Mouse (Mus musculus) kidney, postnatal 0 days (tissue): ENCODE data around the gene Ankle2. TPM values are rescaled to one million over a fixed set of nuclear protein-coding genes. Genes with fewer than 3 reads are reported as not detected.
A peak's percentile ranks its signal among the peaks of the same experiment; 100 is the strongest.

Source experiments
- ATAC-seq: fragments of 200-750 bp; cut with Nextera tagmentation; replicated peaks from 2 replicates; pipeline ENCODE4 v1.8.0; 2017; ENCODE audit warnings: low read depth, moderate number of reproducible peaks, moderate TSS enrichment, moderate library complexity; ENCODE audit not compliant: low FRiP score
- DNase-seq: peaks from one replicate; pipeline ENCODE4 v3.0.0-alpha.2; 2016; ENCODE audit warnings: low spot score
- H3K27ac ChIP-seq: fragments of 300-500 bp; sonication (generic); 2 replicates; pipeline ENCODE4 v1.5.1; 2014; ENCODE audit warnings: mild to moderate bottlenecking
- H3K27me3 ChIP-seq: fragments of 300-500 bp; sonication (generic); 2 replicates; pipeline ENCODE4 v1.6.1; 2014; ENCODE audit warnings: low read length, mixed read lengths; ENCODE audit not compliant: insufficient read depth
- H3K36me3 ChIP-seq: fragments of 300-500 bp; sonication (generic); 2 replicates; pipeline ENCODE4 v1.6.1; 2014; ENCODE audit warnings: low read length, mixed read lengths; ENCODE audit not compliant: insufficient read depth
- H3K4me1 ChIP-seq: fragments of 300-500 bp; sonication (generic); replicated peaks from 2 replicates; pipeline ENCODE4 v1.6.1; 2014; ENCODE audit warnings: antibody characterized with exemption, low read length, mixed read lengths; ENCODE audit not compliant: insufficient read depth
- H3K4me2 ChIP-seq: fragments of 300-500 bp; sonication (generic); 2 replicates; pipeline ENCODE4 v1.6.1; 2014; ENCODE audit warnings: mild to moderate bottlenecking, low read length, moderate library complexity, mixed read lengths
- H3K4me3 ChIP-seq: fragments of 300-500 bp; sonication (generic); replicated peaks from 2 replicates; pipeline ENCODE4 v1.5.1; 2014; ENCODE audit warnings: low read depth, low read length
- H3K9ac ChIP-seq: fragments of 300-500 bp; sonication (generic); 2 replicates; pipeline ENCODE4 v1.6.1; 2014; ENCODE audit warnings: low read depth, low read length
- H3K9me3 ChIP-seq: fragments of 300-500 bp; sonication (generic); replicated peaks from 2 replicates; pipeline ENCODE4 v1.6.1; 2016; ENCODE audit warnings: low read length, inconsistent platforms, mixed read lengths
- CTCF ChIP-seq: IDR thresholded peaks from 2 replicates; pipeline ENCODE4 v1.5.1; 2016; ENCODE audit warnings: antibody characterized with exemption, low read depth, mild to moderate bottlenecking, moderate library complexity
- WGBS: fragments of 180-500 bp; shearing (Covaris S2); extraction: QIAGEN DNeasy Blood & Tissue Kit; methylation state at CpG from one replicate; pipeline ENCODE4 v1.1.7; 2014; 5-methylcytosine and 5-hydroxymethylcytosine counted together
- polyA plus RNA-seq: library from polyadenylated mRNA; unstranded; fragments of >200 nt; fragmentation: Nextera tagmentation; extraction: Ambion mirVana; gene quantifications from 2 replicates; pipeline ENCODE4 v1.2.1, GENCODE M21; 2015

Gene Ankle2
- polyA plus RNA-seq, 1 experiment from 2014 or later = 23.3 TPM

GRCm38 (mm10) chr5:110274846-110275245, 44.0 kb downstream of the Ankle2 start:
- Histone ChIP-seq H3K36me3 (no peaks in the 10 kb centered on the region), H3K4me1 (no peaks in the 10 kb centered on the region), H3K27me3 (no peaks in the 10 kb centered on the region), H3K4me3 (no peak overlapping the region), H3K9me3 (no peaks in the 10 kb centered on the region), H3K27ac (no peak overlapping the region), H3K9ac (no peak overlapping the region), H3K4me2 (no peak overlapping the region)
- DNase-seq (no peak), ATAC-seq (no peak)
- 67% methylated on average over 2 of the region's 2 CpGs for WGBS
- no peak for TF ChIP-seq CTCF

- WGBS = 74% methylated on average over 2 of the region's 2 CpGs
- Histone ChIP-seq H3K36me3 (no peaks in the 10 kb centered on the region), H3K9me3 (no peaks in the 10 kb centered on the region), H3K9ac (no peak overlapping the region), H3K4me1 (no peaks in the 10 kb centered on the region), H3K27ac (no peak overlapping the region), H3K4me3 (no peak overlapping the region), H3K27me3 (no peaks in the 10 kb centered on the region), H3K4me2 (no peak overlapping the region)
- TF ChIP-seq CTCF = no peak
- no peak for ATAC-seq
- no peak for DNase-seq
Observed at GRCm38 (mm10) chr5:110276391-110276790, 45.6 kb downstream of the Ankle2 start.

- H3K9ac ChIP-seq = no peak overlapping the region
- H3K4me1 ChIP-seq = no peaks in the 10 kb centered on the region
- no peaks in the 10 kb centered on the region for H3K9me3 ChIP-seq
- no peak for DNase-seq
- no peak overlapping the region for H3K4me2 ChIP-seq
- H3K36me3 ChIP-seq = no peaks in the 10 kb centered on the region
- no peak overlapping the region for H3K27ac ChIP-seq
- no peak for ATAC-seq
- whole genome bisulfite sequencing = 100% methylated on average over 1 of the region's 1 CpGs
- H3K4me3 ChIP-seq = no peak overlapping the region
- no peaks in the 10 kb centered on the region for H3K27me3 ChIP-seq
- TF ChIP-seq CTCF = no peak
Observed at GRCm38 (mm10) chr5:110276910-110277309, 46.1 kb downstream of the Ankle2 start.

GRCm38 (mm10) chr5:110281984-110282383, 51.2 kb downstream of the Ankle2 start:
- TF ChIP-seq CTCF = no peak
- no peak overlapping the region for H3K9ac ChIP-seq
- H3K27ac ChIP-seq = no peak overlapping the region
- DNase-seq = no peak
- H3K9me3 ChIP-seq = no peaks in the 10 kb centered on the region
- no peaks in the 10 kb centered on the region for H3K36me3 ChIP-seq
- H3K4me3 ChIP-seq = no peak overlapping the region
- WGBS = 72% methylated on average over 2 of the region's 2 CpGs
- no peak for ATAC-seq
- no peaks in the 10 kb centered on the region for H3K27me3 ChIP-seq
- H3K4me2 ChIP-seq = no peak overlapping the region
- H3K4me1 ChIP-seq = peaks cover 9% of the 10 kb centered on the region; the same call in 1 of the 2 replicates

- TF ChIP-seq CTCF = peak; percentile 76
- peak; percentile 81 for DNase-seq
- no peak for ATAC-seq
- no peaks in the 10 kb centered on the region for H3K36me3 ChIP-seq
- 0 out of 2 replicates have a peak overlapping the region, but pooled peaks have one; percentile 43 for H3K27ac ChIP-seq
- H3K4me1 ChIP-seq = peaks cover 9% of the 10 kb centered on the region; the same call in 1 of the 2 replicates
- 4% methylated on average over 4 of the region's 4 CpGs for WGBS
- H3K9me3 ChIP-seq = no peaks in the 10 kb centered on the region
- no peak overlapping the region for H3K9ac ChIP-seq
- peak overlapping the region; percentile 98 for H3K4me2 ChIP-seq
- H3K4me3 ChIP-seq = peak overlapping the region; percentile 69
- H3K27me3 ChIP-seq = no peaks in the 10 kb centered on the region
Observed at GRCm38 (mm10) chr5:110284536-110284935, 53.7 kb downstream of the Ankle2 start.

GRCm38 (mm10) chr5:110285156-110285555, 54.4 kb downstream of the Ankle2 start:
- no peak for ATAC-seq
- H3K9ac ChIP-seq = peak overlapping the region; percentile 85
- H3K36me3 ChIP-seq = no peaks in the 10 kb centered on the region
- TF ChIP-seq CTCF = no peak
- no peak for DNase-seq
- H3K4me3 ChIP-seq = peak overlapping the region; percentile 69
- peak overlapping the region; percentile 98 for H3K4me2 ChIP-seq
- no peaks in the 10 kb centered on the region for H3K9me3 ChIP-seq
- peaks cover 9% of the 10 kb centered on the region; the same call in 1 of the 2 replicates for H3K4me1 ChIP-seq
- WGBS = 6% methylated on average over 15 of the region's 15 CpGs
- no peaks in the 10 kb centered on the region for H3K27me3 ChIP-seq
- H3K27ac ChIP-seq = peak overlapping the region; percentile 67
